Mouse (Mus musculus): Measurements from ENCODE around the gene Mettl14. TPM values are rescaled to one million over a fixed set of nuclear protein-coding genes. Genes with fewer than 3 reads are reported as not detected.

Gene Mettl14
- polyA plus RNA-seq, 1 experiment from 2014 or later, result 9.4 TPM

DNA sequence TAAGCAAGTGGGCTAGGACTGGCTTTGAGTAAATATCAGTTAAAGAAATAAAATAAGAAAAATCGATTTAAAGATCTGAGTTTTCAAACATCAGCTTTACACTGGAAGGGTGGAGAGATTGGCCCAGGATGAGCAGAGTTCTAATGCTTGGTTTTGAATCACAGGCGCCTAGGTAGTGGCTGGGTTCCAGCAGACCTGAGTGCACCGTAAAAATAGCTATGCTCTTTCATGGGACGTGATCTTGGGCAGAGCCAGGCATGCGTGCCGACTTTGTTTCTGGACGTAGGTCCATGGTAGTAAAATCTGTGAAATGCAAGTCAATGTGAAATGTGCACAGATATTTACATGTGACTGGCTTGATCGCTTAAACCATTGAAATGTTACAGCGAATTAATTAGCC lies 31.5 kb downstream of the Mettl14 start:
- ATAC-seq (ENCODE audit: low read depth) (no peak), DNase-seq (no peak)
- no peaks in the 10 kb centered on the region for H3K9me3 ChIP-seq (replicated peaks)
- H3K9ac ChIP-seq, result no peak overlapping the region
- no peaks in the 10 kb centered on the region for H3K4me1 ChIP-seq (replicated peaks)
- no peak overlapping the region for H3K4me3 ChIP-seq (replicated peaks)
- H3K4me2 ChIP-seq, result no peak overlapping the region
- no peaks in the 10 kb centered on the region for H3K27me3 ChIP-seq
- peaks cover 28% of the 10 kb centered on the region for H3K36me3 ChIP-seq
- no peak overlapping the region for H3K27ac ChIP-seq
- WGBS (ENCODE audit: insufficient replicate concordance), result 80% methylated on average over 9 of the region's 9 CpGs

DNA sequence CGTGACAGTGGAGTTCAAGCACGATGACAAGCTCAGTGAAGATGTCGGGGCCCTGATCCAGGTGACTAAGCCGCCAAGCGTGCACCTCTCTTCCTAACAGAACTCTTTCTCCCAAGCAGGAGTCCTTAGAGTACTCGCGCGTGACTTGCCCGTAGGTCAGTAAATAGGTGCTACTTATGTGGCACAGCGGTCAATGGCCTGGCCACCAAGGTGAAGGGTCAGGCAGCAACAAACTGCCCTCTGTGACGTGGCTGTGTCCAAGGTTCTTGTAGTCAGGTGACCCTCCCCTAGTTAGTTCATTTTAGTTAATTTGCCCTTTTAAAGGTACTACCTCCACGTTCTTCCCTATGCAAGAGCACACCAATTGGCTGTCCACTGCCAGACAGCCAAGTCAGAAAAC lies 32.2 kb downstream of the Mettl14 start:
- 80% methylated on average over 12 of the region's 12 CpGs for WGBS (ENCODE audit: insufficient replicate concordance)
- no peak overlapping the region for H3K4me3 ChIP-seq (replicated peaks)
- no peak overlapping the region for H3K4me2 ChIP-seq
- DNase-seq (no peak), ATAC-seq (ENCODE audit: low read depth) (no peak)
- H3K27ac ChIP-seq, result no peak overlapping the region
- H3K9ac ChIP-seq, result no peak overlapping the region
- H3K36me3 ChIP-seq, result peaks cover 25% of the 10 kb centered on the region
- H3K4me1 ChIP-seq (replicated peaks), result no peaks in the 10 kb centered on the region
- no peaks in the 10 kb centered on the region for H3K27me3 ChIP-seq
- no peaks in the 10 kb centered on the region for H3K9me3 ChIP-seq (replicated peaks)

DNA sequence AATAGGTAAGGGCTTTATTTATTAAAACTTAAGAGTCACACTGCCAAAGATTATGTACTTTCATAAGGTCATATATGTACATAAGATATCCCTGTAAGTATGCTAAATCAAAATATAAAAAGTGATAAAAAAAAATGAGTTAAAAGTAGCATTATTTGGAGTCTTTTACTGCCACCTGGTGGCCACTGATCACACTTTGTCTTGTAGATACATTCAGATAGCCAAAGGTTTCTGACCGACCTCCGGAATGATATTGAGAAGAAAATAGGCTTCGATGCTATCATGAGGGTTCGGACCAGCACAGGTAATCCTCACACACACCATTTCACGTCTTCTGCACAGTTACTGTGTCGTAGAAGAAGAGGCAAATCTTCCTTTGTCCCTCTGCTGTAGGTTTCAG lies 32.7 kb downstream of the Mettl14 start:
- Histone ChIP-seq H3K27ac (no peak overlapping the region), H3K9ac (no peak overlapping the region), H3K4me1 (replicated peaks) (no peaks in the 10 kb centered on the region), H3K4me3 (replicated peaks) (no peak overlapping the region), H3K4me2 (no peak overlapping the region), H3K27me3 (no peaks in the 10 kb centered on the region), H3K9me3 (replicated peaks) (no peaks in the 10 kb centered on the region), H3K36me3 (peaks cover 25% of the 10 kb centered on the region)
- WGBS (ENCODE audit: insufficient replicate concordance), result 47% methylated on average over 6 of the region's 6 CpGs
- ATAC-seq (ENCODE audit: low read depth), result no peak
- DNase-seq, result no peak

DNA sequence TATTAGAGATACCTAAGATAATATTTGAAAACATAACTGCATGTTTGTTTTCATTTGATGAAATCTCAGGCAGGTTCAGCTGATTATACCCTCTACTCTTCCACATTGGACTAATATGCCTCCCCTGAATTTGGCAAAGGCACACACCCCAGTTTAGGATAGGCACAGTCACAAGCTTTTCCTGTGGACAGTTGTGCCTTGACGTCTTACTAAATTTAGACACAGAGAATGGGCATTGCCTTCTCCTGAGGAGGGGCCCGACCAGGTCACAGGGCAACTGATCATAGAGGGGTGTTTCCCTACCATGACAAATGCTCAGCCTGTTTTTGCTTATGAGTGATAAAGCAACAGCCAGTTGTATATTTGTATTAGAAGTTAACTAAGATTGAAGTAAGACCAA lies 34.4 kb downstream of the Mettl14 start:
- Histone ChIP-seq H3K4me2 (no peak overlapping the region), H3K27me3 (no peaks in the 10 kb centered on the region), H3K27ac (no peak overlapping the region), H3K9ac (no peak overlapping the region), H3K4me3 (replicated peaks) (no peak overlapping the region), H3K4me1 (replicated peaks) (no peaks in the 10 kb centered on the region), H3K9me3 (replicated peaks) (no peaks in the 10 kb centered on the region), H3K36me3 (peaks cover 18% of the 10 kb centered on the region; the same call in 1 of the 2 replicates)
- DNase-seq (no peak), ATAC-seq (ENCODE audit: low read depth) (no peak)
- 44% methylated on average over 2 of the region's 2 CpGs for WGBS (ENCODE audit: insufficient replicate concordance)

DNA sequence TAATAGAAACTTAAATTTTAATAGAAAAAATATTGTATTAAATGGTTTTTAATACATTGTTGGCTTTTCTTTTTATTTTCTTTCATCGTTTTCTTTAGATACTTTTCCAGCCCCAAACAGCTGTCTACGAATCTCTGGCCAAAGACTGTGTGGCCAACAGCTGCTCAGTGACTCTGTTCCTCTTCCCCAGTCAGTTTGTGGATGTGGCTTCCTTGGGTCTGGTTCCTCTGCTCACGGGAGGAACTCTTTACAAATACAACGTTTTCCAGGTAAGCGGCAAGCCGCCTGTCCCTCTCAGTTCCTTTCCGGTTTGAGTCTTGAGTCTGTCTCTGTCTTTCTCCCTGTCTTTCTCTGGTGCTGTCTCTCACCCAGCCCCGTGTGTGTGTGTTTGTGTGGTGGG lies 35.3 kb downstream of the Mettl14 start:
- H3K4me3 ChIP-seq (replicated peaks), result no peak overlapping the region
- no peak for ATAC-seq (ENCODE audit: low read depth)
- H3K4me1 ChIP-seq (replicated peaks), result no peaks in the 10 kb centered on the region
- no peak overlapping the region for H3K4me2 ChIP-seq
- no peaks in the 10 kb centered on the region for H3K9me3 ChIP-seq (replicated peaks)
- no peak overlapping the region for H3K9ac ChIP-seq
- H3K27me3 ChIP-seq, result no peaks in the 10 kb centered on the region
- no peak overlapping the region for H3K27ac ChIP-seq
- WGBS (ENCODE audit: insufficient replicate concordance), result 61% methylated on average over 8 of the region's 8 CpGs
- no peak for DNase-seq
- peaks cover 21% of the 10 kb centered on the region; the same call in 1 of the 2 replicates for H3K36me3 ChIP-seq

DNA sequence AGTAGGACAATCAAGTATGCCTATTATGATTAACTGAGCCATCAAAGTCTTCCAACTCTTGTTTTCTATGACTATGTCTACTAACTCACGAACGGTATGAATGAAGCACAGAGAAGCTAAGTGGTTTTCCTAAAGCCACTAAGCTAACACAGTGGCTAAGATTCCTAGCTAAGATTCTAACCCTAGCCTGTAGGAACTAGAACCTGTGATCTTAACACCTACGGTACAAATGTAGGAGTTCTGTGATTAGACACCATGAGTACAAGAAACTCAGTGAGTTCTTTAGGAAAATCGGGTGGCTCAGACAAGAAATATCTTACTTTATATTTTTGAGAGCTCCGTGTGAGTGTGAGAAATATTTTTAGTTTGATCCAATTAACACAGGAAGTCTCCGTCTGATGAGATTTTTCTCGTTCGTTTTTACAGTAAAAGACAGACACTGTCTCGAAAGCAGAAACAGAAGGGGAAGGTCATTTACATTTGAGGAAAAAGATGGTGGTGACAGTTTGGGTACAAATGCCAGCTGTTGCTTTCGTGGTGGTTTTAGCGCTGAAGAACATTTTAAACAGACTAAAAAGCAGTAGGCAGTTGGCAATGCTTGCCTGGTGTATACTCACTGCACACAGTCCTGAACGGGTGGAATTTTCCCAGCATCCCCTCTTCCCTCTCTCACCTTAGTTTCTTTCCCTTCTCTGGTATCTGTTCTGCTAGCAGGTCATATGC lies 37.7 kb downstream of the Mettl14 start:
- 66% methylated on average over 12 of the region's 12 CpGs for WGBS (ENCODE audit: insufficient replicate concordance)
- no peak for DNase-seq
- Histone ChIP-seq H3K9ac (no peak overlapping the region), H3K36me3 (peaks cover 10% of the 10 kb centered on the region; the same call in 1 of the 2 replicates), H3K27ac (no peak overlapping the region), H3K4me3 (replicated peaks) (no peak overlapping the region), H3K9me3 (replicated peaks) (no peaks in the 10 kb centered on the region), H3K27me3 (no peaks in the 10 kb centered on the region), H3K4me1 (replicated peaks) (no peaks in the 10 kb centered on the region), H3K4me2 (no peak overlapping the region)
- ATAC-seq (ENCODE audit: low read depth), result no peak

DNA sequence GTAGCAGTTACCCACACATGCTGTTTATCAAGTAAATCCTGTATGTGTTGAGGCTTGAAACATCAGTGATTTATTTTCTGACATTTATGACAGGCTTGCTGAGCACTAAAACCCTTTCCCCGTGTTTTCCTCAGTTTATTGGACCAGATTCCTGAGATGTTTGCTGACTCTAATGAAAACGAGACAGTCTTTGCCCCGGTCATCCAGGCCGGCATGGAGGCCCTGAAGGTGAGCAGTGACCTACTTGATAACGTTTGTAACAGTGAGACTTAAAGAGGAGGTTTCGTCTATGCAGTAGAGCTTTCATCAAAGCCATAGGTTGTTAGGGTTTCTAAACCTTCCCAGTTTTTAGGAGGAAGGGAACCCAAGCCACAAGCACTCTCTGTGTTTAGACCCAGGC lies 42.2 kb downstream of the Mettl14 start:
- WGBS (ENCODE audit: insufficient replicate concordance), result 54% methylated on average over 6 of the region's 6 CpGs
- H3K27ac ChIP-seq, result no peak overlapping the region
- H3K9me3 ChIP-seq (replicated peaks), result no peaks in the 10 kb centered on the region
- H3K4me3 ChIP-seq (replicated peaks), result no peak overlapping the region
- ATAC-seq (ENCODE audit: low read depth), result no peak
- H3K27me3 ChIP-seq, result no peaks in the 10 kb centered on the region
- no peak for DNase-seq
- no peaks in the 10 kb centered on the region for H3K4me1 ChIP-seq (replicated peaks)
- H3K4me2 ChIP-seq, result no peak overlapping the region
- H3K9ac ChIP-seq, result no peak overlapping the region
- peaks cover 6% of the 10 kb centered on the region; the same call in 1 of the 2 replicates for H3K36me3 ChIP-seq

DNA sequence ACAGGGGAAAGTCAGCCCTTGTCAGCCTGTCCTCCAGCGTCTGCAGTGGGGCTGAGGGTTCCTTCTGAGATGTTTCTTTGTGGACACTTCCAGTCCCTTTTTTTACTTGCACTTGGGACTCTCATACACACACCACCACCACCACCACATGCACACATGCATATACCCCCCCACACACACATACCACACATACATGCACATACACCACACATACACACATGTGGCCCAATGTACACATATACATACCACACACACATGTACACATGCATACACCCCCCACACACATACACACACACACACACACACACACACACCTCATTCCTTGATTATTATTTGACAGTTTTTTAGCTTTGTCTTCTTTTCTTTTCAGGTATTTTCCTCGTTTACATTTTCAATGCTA lies 44.9 kb downstream of the Mettl14 start:
- Histone ChIP-seq H3K9me3 (replicated peaks) (no peaks in the 10 kb centered on the region), H3K9ac (no peak overlapping the region), H3K4me3 (replicated peaks) (no peak overlapping the region), H3K4me2 (no peak overlapping the region), H3K27me3 (no peaks in the 10 kb centered on the region), H3K4me1 (replicated peaks) (no peaks in the 10 kb centered on the region), H3K36me3 (peaks cover 13% of the 10 kb centered on the region; the same call in 1 of the 2 replicates), H3K27ac (no peak overlapping the region)
- no peak for DNase-seq
- WGBS (ENCODE audit: insufficient replicate concordance), result 59% methylated on average over 2 of the region's 2 CpGs
- no peak for ATAC-seq (ENCODE audit: low read depth)

DNA sequence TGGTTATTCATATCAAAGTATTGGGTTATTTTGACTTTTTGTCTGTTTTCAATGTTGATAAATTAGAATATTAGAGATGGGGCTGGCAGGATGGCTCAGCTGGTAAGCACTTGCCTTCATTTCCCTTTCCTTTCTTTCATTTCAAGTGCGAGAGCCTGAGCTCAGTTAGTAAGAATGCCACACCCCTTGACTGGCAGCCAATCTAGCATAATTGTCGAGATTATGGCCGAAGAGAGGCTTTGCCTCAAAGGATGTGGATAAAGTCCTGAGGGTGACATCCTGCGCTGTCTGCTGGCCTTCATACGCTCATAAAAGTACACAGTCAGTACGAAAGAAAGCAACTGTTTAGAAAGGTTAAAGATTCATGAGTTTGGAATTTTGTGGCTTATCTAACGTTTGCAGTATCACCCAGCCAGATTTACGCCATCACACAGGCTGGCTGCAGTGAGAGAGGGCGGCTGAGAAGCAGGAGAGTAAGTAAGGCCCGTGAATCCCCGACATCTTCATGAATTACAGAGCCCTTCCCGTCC lies 47.2 kb downstream of the Mettl14 start:
- Histone ChIP-seq H3K27ac (no peak overlapping the region), H3K27me3 (no peaks in the 10 kb centered on the region), H3K9ac (no peak overlapping the region), H3K36me3 (peaks cover 8% of the 10 kb centered on the region; the same call in 1 of the 2 replicates), H3K4me3 (replicated peaks) (no peak overlapping the region), H3K4me1 (replicated peaks) (no peaks in the 10 kb centered on the region), H3K9me3 (replicated peaks) (no peaks in the 10 kb centered on the region), H3K4me2 (no peak overlapping the region)
- DNase-seq (no peak), ATAC-seq (ENCODE audit: low read depth) (no peak)
- 49% methylated on average over 12 of the region's 12 CpGs for WGBS (ENCODE audit: insufficient replicate concordance)

DNA sequence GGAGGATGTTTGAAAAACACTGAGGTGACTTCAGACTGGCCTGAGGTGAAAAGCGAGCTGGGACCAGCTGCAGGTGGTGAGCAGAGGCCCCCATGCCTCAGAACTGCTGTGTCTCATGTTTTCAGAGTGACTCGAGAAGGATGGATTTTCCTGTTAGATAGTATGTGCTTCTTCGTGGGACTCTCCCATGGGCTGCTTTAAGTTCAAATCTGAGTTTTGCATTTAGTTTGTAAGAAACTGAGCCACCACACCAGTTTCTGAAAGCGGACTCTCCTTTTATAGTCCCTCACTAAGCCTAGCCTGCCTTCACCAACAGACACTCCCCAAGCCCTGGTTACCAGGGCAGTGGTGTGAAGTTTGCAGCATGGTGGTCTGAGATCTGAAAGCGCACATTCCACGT lies 48.1 kb downstream of the Mettl14 start:
- Histone ChIP-seq H3K4me3 (replicated peaks) (no peak overlapping the region), H3K9me3 (replicated peaks) (no peaks in the 10 kb centered on the region), H3K9ac (no peak overlapping the region), H3K27ac (no peak overlapping the region), H3K36me3 (peaks cover 8% of the 10 kb centered on the region; the same call in 1 of the 2 replicates), H3K4me2 (no peak overlapping the region), H3K27me3 (no peaks in the 10 kb centered on the region), H3K4me1 (replicated peaks) (no peaks in the 10 kb centered on the region)
- WGBS (ENCODE audit: insufficient replicate concordance), result 61% methylated on average over 6 of the region's 6 CpGs
- no peak for DNase-seq
- ATAC-seq (ENCODE audit: low read depth), result no peak

DNA sequence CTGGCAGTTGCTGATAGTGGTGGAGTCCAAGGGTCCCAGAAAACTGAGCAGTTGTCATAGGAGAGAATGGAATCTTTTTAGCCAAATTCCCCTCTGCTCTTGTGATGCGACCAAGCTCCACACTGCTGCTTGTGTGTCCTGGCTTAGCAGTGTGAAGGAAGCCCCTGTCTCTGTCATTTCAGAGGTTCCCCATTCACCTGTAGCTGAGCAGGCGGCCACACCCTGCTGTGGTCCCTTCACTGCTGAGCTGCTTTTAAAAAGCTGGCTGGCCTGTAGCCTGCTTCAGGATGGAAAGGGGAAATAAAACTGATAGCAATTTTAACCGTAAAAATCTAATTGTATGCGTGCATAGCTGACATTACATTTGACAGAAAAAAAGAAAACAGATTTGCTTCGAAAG lies 49.0 kb downstream of the Mettl14 start:
- Histone ChIP-seq H3K9me3 (replicated peaks) (no peaks in the 10 kb centered on the region), H3K4me1 (replicated peaks) (no peaks in the 10 kb centered on the region), H3K4me2 (no peak overlapping the region), H3K9ac (no peak overlapping the region), H3K4me3 (replicated peaks) (no peak overlapping the region), H3K36me3 (peaks cover 8% of the 10 kb centered on the region; the same call in 1 of the 2 replicates), H3K27me3 (no peaks in the 10 kb centered on the region), H3K27ac (no peak overlapping the region)
- WGBS (ENCODE audit: insufficient replicate concordance), result 61% methylated on average over 5 of the region's 5 CpGs
- no peak for DNase-seq
- no peak for ATAC-seq (ENCODE audit: low read depth)

DNA sequence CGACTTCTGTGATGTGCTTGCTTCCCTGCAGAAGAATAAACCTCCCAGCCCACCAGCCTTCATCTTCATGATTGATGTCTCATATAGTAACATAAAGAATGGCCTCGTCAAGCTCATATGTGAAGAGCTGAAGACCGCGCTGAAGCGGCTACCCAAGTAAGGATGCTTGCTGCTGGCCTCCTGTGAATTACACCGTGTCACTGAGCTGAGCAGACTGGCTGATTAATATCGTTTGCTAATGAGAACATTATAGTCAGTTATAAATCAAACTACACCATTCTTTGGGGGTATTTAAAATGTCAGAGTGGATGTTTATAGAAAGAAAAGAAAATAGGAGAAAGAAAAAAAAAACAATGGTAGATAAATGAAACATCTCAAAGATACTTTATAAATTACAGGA lies 49.5 kb downstream of the Mettl14 start:
- DNase-seq, result no peak
- Histone ChIP-seq H3K27me3 (no peaks in the 10 kb centered on the region), H3K9me3 (replicated peaks) (no peaks in the 10 kb centered on the region), H3K9ac (no peak overlapping the region), H3K27ac (no peak overlapping the region), H3K4me2 (no peak overlapping the region), H3K4me3 (replicated peaks) (no peak overlapping the region), H3K4me1 (replicated peaks) (no peaks in the 10 kb centered on the region), H3K36me3 (peaks cover 8% of the 10 kb centered on the region; the same call in 1 of the 2 replicates)
- 68% methylated on average over 7 of the region's 7 CpGs for WGBS (ENCODE audit: insufficient replicate concordance)
- no peak for ATAC-seq (ENCODE audit: low read depth)

All from liver, embryonic 13.5 days (tissue).